Comparison of ENCODE assay signal across 8 mouse cellular contexts in the genomic region with DNA sequence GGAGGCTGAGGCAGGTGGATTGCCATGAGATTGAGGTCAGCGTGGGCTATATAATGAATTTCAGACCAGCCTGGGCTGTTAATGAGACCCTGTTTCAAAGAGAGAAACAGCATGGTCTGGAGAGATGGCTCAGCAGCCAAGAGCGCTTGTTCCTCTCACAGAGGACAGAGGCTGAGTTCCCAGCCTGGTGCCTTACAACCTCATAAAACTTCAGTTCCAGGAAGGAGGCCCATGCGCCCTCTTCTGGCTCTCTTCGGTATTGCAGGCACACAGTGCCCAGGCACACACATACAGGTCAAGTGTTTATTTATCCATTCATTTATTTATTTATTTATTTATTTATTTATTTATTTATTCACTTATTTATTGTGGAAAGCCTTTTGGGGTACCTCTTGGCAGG. TPM values are rescaled to one million over a fixed set of nuclear protein-coding genes. Genes with fewer than 3 reads are reported as not detected.
DNase-seq lines count a peak whose midpoint lies in the region; ATAC-seq and TF ChIP-seq lines count a peak whose summit lies in the region.

No protein-coding gene starts in this region.

- no peaks in the 10 kb centered on the region for H3K9me3 ChIP-seq in ES-E14 (ENCODE audit: control insufficient read depth, insufficient read depth, low read depth, low read length)
- H3K9me3 ChIP-seq in lung, embryonic 15.5 days = no peaks in the 10 kb centered on the region

- H3K9ac ChIP-seq in ES-E14 (ENCODE audit: insufficient read depth, low read depth, low read length, poor library complexity, severe bottlenecking) = no peak overlapping the region
- H3K9ac ChIP-seq in lung, embryonic 15.5 days = no peak overlapping the region

- H3K4me3 ChIP-seq in ES-E14 (ENCODE audit: insufficient read depth in 1 of 2, low read depth in 1 of 2, low read length in 2 of 2, poor library complexity in 1 of 2, severe bottlenecking in 1 of 2) = no peak overlapping the region
- no peak overlapping the region for H3K4me3 ChIP-seq in lung, embryonic 15.5 days

- in situ Hi-C loops in ES-E14 (cut with MboI; ENCODE audit: low sequenced_read_pairs in 2 of 2, unreplicated experiment in 2 of 2) = no loop called here

- H3K36me3 ChIP-seq in ES-E14 (ENCODE audit: control insufficient read depth, insufficient read depth, low read length, poor library complexity, severe bottlenecking) = no peaks in the 10 kb centered on the region
- H3K36me3 ChIP-seq in lung, embryonic 15.5 days = no peaks in the 10 kb centered on the region

- DNase-seq in adrenal gland, adult 18-20 months (ENCODE audit: low spot score in 2 of 2) = peak; percentile 45 to 71
- DNase-seq in adrenal gland, postnatal 4 days (ENCODE audit: low spot score in 2 of 2) = no peak
- DNase-seq in ES-E14 (ENCODE audit: low read depth, low spot score) = peak; percentile 85
- peak; percentile 53 for DNase-seq in cerebellum, adult 9-11 months
- DNase-seq in gastrocnemius, postnatal 10 days = peak; percentile 76
- DNase-seq in kidney, adult 8-10 months = peak; percentile 34 to 75
- peak; percentile 30 to 67 for DNase-seq in spleen, postnatal 10 days (ENCODE audit: low spot score in 2 of 2)

- H3K4me2 ChIP-seq in lung, embryonic 15.5 days = no peak overlapping the region

- H3K4me1 ChIP-seq in ES-E14 (ENCODE audit: control insufficient read depth in 2 of 2, insufficient read depth in 2 of 2, low read length in 2 of 2, poor library complexity in 1 of 2) = no peaks in the 10 kb centered on the region
- no peaks in the 10 kb centered on the region for H3K4me1 ChIP-seq in lung, embryonic 15.5 days

- H3K27ac ChIP-seq in ES-E14 (ENCODE audit: insufficient read depth, low read depth, low read length, poor library complexity, severe bottlenecking) = no peak overlapping the region
- H3K27ac ChIP-seq in lung, embryonic 15.5 days = no peak overlapping the region

- 24% methylated on average over 4 of the region's 4 CpGs for WGBS in lung, embryonic 15.5 days

- H3K27me3 ChIP-seq in lung, embryonic 15.5 days = no peaks in the 10 kb centered on the region

- peak; percentile 31 for ATAC-seq in lung, embryonic 15.5 days (ENCODE audit: borderline replicate concordance, extremely low read depth, low FRiP score, low TSS enrichment)

TF ChIP-seq in ES-E14, 5 proteins besides CTCF, POLR2A, EP300 and RAD21:
- TF ChIP-seq CHD2 (IDR thresholded peaks at IDR 0.05; ENCODE audit: low read depth, low read length) (no peak), HCFC1 (IDR thresholded peaks at IDR 0.05; ENCODE audit: borderline replicate concordance, insufficient read depth, low read length) (no peak), ZNF384 (IDR thresholded peaks at IDR 0.05; ENCODE audit: low read depth, low read length) (no peak), ZC3H11A (IDR thresholded peaks at IDR 0.05; ENCODE audit: borderline replicate concordance, low read depth, low read length) (peak; percentile 82)

RNA-seq across cellular contexts. Expression of gene Tead4, which starts 7.7 kb away (rescaled TPM):
- 1 to 10 TPM; 2.6 to 3.8 TPM for total RNA-seq in adrenal gland, adult 18-20 months (2021)
- 1 to 10 TPM; 3.3 to 4.1 TPM for total RNA-seq in adrenal gland, postnatal 4 days (2021)
- 5.6 and 6.8 TPM in 2 replicates for total RNA-seq in ES-E14 (2012; rRNA removed)
- total RNA-seq in gastrocnemius, postnatal 10 days (2021) = 10 to 100 TPM; 13.2 to 14.5 TPM
- polyA plus RNA-seq in lung, embryonic 15.5 days (2015; fragmentation: Nextera tagmentation; extraction: Ambion mirVana) = 5.1 and 5.6 TPM in 2 replicates

RNA-seq across cellular contexts. Expression of gene Tulp3, which starts 47.3 kb away (rescaled TPM):
- 10 to 100 TPM; 22.0 to 36.4 TPM for total RNA-seq in adrenal gland, adult 18-20 months (2021)
- 10 to 100 TPM; 39.8 to 41.9 TPM for total RNA-seq in adrenal gland, postnatal 4 days (2021)
- 10.5 and 11.7 TPM in 2 replicates for total RNA-seq in ES-E14 (2012; rRNA removed)
- total RNA-seq in gastrocnemius, postnatal 10 days (2021) = 10 to 100 TPM in 1 of 2 experiments, 1 to 10 TPM in 1; 10.0 to 13.0 TPM
- polyA plus RNA-seq in lung, embryonic 15.5 days (2015; fragmentation: Nextera tagmentation; extraction: Ambion mirVana) = 16.6 and 21.6 TPM in 2 replicates

RNA-seq across cellular contexts. Expression of gene Rhno1, which starts 54.4 kb away (rescaled TPM):
- 10 to 100 TPM; 13.9 to 15.3 TPM for total RNA-seq in adrenal gland, adult 18-20 months (2021)
- 10 to 100 TPM; 35.0 to 36.9 TPM for total RNA-seq in adrenal gland, postnatal 4 days (2021)
- total RNA-seq in ES-E14 (2012; rRNA removed) = 31.1 and 31.9 TPM in 2 replicates
- 10 to 100 TPM; 12.8 to 16.2 TPM for total RNA-seq in gastrocnemius, postnatal 10 days (2021)
- 125 TPM in 2 replicates for polyA plus RNA-seq in lung, embryonic 15.5 days (2015; fragmentation: Nextera tagmentation; extraction: Ambion mirVana)

RNA-seq across cellular contexts. Expression of gene Foxm1, which starts 54.5 kb away (rescaled TPM):
- 1 to 10 TPM; 1.8 to 1.9 TPM for total RNA-seq in adrenal gland, adult 18-20 months (2021)
- total RNA-seq in adrenal gland, postnatal 4 days (2021) = 10 to 100 TPM; 28.7 to 32.9 TPM
- total RNA-seq in ES-E14 (2012; rRNA removed) = 24.1 and 36.4 TPM in 2 replicates
- 10 to 100 TPM in 1 of 2 experiments, 1 to 10 TPM in 1; 8.6 to 10.4 TPM for total RNA-seq in gastrocnemius, postnatal 10 days (2021)
- polyA plus RNA-seq in lung, embryonic 15.5 days (2015; fragmentation: Nextera tagmentation; extraction: Ambion mirVana) = 37.7 and 41.1 TPM in 2 replicates

Comparison
In these comparisons a context has a peak if more than half of its experiments do, and no peak if none do; other contexts are left out.
1. DNase-seq: peak in adrenal gland, adult 18-20 months (2 of 2), ES-E14 (single experiment), cerebellum, adult 9-11 months (single experiment), gastrocnemius, postnatal 10 days (single experiment), kidney, adult 8-10 months (2 of 2) and spleen, postnatal 10 days (2 of 2); none in adrenal gland, postnatal 4 days (0 of 2).